Mouse (Mus musculus) frontal cortex, adult (tissue): ENCODE measurements around the gene Tmem18.

Source experiments
- ATAC-seq: cut with Nextera tagmentation; 2 replicates; pipeline ENCODE4 v1.9.2; 2017; ENCODE audit warnings: mild to moderate bottlenecking, moderate library complexity, mixed read lengths; ENCODE audit not compliant: low TSS enrichment

Tmem18 gene

DNA sequence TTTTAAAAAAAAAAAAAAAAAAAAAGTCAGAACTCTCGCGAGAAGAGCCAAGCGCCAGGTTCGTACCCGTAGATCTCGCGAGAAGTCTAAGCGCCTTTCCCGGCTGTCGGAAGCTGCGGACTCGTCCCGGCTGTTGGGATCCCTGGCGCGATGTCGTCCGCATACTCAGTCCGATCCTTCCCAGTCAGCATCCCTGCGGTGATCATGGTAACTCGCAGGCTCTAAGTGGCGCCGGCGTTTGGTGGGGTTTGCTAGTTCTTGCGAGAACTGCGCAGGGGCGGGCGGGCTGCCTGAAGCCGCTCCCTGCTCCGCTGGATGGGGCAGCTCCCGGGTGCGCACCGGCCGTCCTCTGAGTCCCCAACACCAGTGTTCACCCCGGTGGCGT is at the start of gene Tmem18:
Tmem18 (plus strand) TSS at position 71 of the 385 bp plus-strand sequence.
- ATAC-seq = peak; percentile 99

DNA sequence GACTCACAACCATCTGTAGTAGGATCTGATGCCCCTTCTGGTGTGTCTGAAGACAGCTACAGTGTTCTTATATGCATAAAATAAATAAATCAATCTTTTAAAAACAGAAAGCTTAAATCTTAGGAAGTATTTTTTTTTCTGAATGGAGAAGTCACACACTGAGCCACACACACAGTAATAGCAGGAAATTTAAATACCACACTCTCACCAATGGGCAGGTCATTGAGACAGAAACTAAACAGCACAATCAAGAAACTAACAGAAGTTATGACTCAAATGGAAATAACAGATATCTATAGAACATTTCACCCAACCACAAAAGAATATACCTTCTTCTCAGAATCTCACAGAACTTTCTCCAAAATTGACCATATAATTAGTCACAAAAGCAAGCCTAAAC is 26.9 kb upstream of the Tmem18 start:
- no peak for ATAC-seq

DNA sequence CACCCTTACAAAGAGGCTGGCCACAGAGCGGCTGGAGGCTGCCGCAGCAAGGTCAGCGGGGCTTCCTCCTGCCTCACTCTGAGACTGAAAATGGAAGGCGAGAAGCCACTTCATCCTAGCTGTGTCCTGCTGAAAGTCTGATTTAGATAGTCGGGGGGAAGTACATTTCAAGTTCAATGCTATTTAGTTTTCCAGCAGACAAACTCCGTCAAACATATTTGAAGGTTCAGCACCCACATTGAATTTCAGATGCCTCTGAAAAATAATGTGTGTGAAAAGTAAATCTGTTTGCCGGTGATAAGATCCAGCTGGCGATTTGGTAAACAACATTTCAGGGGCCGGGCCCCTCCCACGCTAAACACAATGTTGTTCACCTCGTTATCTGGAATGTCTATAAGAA is 22.8 kb upstream of the Tmem18 start:
- no peak for ATAC-seq

DNA sequence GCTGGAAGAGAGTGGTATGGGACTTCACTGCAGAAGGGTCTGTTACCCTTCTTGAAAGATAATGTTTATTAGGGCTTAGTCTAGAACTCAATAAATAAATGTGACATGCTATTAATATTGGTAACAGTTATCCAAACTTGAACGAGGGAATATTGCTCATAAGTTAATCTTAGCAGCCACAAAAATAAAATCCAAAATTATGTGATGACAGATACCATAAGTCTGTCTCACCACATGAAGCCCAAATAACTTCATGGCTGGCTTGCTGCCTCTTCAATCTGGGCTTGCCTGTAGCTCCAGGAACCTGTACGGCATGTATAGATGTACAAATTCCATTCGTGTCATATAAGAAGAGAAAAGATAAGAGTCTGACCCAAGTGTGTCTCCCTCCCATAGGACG is 12.2 kb upstream of the Tmem18 start:
- no peak for ATAC-seq

DNA sequence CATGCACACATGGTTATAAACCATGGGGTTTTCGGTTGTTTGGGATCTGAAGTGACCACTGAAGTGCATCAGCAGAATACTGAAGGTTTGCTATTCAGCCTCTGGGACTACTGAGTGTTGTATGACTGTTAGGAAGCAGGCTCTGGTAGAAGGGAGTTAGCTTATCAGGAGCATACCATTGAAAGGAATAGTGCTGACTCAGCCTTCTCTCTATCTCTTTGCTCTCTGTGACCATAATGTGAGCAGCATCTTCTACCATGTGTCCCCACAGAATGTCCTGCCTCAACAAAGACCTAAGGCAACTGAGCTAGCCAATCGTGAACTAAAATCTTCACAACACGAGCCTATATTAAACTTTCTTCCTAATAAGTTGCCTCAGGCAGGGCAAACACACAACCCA is 8.3 kb upstream of the Tmem18 start:
- no peak for ATAC-seq

DNA sequence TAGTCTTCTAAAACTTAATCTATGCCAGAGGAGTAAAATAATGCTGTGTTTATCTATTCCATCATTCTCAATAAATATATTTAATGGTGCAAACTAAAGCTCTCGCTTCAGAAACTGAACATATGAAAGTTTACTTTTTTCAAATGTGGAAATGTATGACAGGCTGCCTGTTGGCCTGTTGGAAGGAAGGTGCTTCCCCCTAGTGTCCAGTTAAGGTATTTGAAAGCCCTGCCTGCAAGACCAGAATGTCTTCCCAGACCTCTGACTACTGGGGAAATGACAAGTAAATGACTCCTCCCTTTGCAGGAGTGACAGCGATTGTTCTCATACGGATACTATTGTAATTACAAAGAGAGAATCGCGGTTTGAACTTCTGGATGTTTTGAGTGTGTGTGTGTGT is 6.2 kb upstream of the Tmem18 start:
- ATAC-seq = peak; percentile 82

DNA sequence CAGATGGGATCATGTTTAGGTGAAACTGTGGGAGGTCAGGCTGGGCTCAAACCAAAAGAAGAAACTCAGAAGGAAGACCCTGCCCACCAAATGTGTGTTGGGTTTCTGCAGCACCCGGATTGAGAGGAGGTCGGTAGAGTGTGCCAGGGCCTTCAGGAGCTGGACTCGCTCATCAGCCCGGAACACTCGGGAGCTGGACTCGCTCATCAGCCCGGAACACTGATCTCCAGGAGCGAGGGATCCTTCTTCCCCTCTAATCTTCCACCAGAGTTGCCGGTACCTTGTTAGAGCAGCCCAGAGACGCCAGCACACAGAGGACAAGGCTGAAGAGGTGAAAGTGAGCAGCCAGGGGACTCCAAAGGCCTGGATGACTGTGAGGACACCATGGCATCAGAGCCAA is 2.9 kb upstream of the Tmem18 start:
- no peak for ATAC-seq

DNA sequence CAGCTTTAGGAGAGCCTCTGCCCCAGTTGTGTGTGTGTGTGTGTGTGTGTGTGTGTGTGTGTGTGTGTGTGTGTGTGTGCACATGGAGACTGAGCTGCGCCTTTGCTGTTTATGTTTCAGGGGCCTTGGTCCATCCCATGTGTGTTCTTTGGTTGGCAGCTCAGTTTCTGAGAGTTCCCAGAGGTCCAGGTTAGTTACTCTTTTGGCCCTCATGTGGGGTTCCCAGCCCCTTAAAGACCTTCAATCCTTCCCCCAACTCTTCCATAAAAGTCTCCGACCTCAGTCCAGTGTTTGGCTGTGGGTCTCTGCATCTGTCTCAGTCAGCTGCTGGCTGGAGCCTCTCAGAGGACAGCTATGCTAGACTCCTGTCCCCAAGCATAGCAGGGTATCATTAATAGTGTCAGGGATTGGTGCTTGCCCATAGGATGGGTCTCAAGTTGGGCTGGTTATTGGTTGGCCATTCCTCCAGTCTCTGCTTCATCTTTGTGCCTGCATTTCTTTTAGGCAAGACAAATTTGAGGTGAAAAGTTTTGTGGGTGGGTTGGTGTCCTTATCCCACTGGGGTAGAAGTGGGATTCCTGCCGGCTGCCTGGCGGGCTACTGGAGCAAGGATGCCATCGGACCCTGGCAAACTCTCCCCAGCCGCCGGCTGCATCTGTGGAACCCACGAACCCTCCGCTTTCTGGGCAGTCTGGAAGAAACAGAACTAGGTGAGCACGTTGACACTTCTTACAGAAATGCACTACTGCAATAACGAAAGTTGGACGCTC is 455 bp upstream of the Tmem18 start:
- ATAC-seq = peak; percentile 40; the same call in 1 of the 2 replicates

DNA sequence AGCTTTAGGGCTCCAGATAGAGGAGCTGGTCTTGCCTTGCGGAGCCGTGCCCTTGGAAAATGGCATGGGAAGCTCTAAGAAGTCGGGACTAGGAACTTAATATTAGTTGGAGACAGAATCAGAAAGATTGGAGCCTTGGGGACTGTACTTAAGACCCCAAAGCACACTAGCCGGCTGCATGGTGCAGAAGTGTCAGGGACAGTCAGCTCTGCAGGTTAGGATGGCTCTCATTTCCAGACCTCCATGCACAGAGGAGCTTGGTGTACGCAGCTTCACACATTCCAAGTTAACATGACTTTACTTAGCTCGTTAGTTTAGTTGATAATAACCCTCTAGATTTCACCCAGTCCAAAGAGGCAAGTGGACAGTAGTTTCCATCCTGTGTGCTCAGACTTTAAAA is 637 bp downstream of the Tmem18 start:
- peak; percentile 33 for ATAC-seq

DNA sequence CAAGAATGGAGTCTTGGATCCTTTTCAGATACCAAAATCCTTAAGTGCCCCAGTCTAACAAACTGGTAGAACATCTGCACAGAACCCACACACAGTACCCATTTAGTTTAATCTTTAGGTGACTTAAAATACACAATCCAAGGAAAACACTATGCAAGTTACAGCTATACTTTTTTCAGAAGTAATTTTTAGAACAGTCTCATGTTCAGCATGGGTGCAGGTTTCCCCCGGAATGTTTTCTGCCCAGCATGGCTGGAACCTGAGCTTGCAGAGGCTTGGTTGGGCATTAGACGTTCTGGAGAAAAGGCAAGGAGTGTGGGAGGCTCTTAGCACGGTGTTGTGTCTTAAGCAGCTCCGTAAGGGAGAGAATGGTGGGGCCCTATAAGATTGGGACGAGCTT is 7.6 kb downstream of the Tmem18 start:
- ATAC-seq = peak; percentile 56

DNA sequence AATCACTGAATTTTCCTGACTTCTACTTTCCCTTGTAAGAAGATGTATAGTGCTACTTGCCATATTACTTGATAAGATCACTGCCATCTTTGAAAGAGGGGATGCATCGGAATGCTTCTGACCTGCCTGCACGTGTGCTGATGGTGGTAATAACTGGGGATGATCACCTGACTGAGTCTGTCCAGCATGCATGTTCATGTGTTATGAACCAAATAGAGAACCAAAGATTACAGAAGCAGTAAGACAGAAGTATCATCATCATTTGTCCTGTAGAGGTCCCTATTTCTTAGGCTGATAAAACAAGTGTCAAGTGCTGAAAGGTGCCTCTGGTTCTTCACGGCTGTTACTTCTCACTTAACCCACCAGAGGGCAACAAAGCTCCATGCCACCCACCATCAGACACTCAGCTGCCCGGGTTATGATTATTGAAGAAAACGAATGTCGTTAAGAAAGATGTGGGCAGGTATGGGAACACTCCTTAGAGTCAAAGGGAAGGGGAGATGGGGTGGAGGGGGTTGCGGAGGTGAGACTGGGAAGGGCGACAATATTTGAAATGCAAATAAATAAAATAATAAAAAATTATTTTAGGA is 12.7 kb downstream of the Tmem18 start:
- peak; percentile 90 for ATAC-seq

DNA sequence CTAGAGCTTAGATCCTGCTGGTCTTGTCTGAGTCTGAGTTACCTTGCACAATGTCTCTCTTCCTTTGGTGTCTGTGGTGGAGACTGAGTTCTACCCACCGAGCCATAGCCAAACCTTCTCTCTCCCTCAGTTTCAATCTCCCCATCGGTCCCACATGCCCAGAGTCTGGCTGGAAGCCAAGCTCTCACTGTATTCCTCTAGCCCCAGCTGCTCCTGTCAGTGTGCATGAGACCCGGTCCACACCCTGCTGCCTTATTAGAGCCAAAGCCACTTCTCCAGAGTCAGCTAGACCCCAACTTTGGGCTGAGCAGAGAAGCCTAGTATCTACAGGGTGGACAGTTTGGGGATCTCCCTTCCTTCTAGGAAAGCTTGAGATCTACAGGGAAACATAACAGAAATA is 14.7 kb downstream of the Tmem18 start:
- no peak for ATAC-seq

DNA sequence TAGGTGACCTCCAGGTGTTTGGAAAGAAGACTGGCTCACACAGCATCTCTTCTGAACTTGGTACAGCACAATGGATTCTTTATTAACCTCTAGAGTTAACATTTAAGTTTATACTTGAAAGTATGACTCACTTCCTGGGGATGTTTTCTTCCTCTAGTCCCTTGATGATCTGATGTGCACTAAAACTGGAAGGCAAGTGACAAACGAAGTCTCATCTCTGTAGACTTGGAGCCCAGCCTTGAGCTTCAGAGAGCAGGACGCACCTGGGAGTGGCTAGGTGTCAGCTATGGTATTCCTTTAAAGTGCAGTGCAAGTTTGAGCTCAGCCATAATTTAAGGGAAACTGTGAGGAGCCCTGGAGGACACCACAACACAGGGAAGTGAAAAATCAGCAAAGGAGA is 15.2 kb downstream of the Tmem18 start:
- ATAC-seq = no peak

DNA sequence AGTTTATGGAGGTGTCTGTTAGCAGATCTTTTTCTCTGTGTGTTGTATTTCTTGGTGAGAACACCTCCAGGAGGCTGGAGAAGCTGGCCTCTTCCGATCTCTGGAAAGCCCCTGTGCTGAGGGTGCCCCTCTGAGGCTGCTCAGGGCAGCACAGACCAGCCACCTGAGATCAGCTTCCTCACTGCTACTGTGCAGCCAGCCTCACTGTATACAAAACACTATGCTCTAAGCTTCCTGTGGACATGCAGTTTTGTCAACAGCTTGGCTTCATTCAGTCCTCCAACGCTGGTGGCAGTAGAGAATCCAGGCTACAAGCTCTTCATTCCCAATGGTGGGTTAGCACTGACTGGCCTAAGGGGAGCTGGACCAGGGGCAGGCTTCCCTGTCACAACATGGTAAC is 15.8 kb downstream of the Tmem18 start:
- ATAC-seq = no peak

DNA sequence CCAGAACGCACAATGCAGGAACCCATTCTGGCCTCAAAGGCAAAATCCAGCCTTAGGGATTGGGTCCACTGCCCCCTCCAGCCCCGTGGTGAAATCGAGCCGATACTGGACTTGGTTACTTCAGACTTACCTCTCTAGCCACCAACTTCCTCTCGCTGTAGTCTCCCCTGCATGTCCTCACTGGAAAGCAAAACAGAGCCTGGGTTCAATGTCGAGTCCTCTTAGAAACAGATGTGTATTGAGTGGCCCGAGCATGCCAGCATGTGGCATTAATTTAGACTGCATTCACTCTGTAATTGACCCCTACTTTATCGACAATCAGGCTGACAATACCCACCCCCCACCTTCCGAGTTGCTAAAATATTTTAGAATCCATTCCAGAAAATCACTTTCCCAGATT is 19.8 kb downstream of the Tmem18 start:
- no peak for ATAC-seq

DNA sequence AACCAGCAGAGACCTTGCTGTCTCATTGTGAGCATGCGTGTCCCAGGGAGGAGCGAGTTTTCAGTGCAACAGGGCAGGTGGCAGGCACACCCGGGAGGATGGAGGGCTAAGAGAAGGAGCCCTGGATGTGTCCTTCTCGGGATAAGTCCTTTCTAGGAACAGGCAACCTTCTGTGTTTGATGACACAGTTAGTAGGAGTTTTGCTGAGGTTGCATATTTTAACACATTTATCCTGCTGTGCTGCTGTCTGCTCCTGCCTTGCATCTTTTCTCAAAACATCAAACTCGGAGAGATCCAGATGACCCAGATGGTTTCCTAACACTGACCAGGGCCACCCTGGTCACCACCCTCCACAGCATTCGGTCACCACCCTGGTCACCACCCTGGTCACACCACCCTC is 20.6 kb downstream of the Tmem18 start:
- ATAC-seq = no peak

DNA sequence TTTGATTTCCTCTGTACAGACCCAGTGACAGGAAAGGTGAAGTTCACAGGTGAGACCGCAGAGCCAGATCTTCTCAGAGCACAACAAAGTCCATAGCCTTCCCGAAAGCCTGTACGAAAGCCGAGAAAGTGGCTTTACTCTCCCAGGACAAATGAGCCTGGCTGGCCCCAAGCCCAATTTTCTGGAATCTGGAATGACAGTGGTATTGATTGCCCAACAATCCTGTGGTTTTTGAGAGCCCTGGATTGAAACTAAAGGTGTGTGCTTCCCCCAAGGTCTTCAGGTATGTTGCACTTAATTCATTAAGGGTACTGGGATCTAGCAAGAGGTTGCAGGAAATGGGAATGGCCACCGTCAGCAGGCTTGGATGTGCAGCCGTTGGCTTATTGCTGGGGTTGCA is 21.7 kb downstream of the Tmem18 start:
- ATAC-seq = no peak

DNA sequence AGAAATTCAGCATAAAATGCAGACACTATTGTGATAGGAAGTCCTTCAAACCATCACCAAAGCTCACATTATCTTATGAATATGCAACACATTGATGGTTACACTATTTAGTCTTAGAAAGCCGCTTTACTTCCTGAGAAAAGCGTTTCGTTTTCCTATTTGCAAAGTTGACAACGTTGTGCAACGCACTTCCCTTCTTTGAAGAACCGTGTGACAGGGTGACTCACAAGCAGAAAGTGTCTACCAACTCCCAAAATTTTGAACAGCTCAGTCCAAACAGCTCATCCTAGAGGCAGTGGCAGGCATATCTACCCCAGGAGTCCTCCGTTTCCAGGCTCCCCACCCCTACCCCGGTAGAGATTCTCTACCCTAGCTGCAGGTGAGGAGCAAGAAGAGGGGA is 22.5 kb downstream of the Tmem18 start:
- no peak for ATAC-seq

DNA sequence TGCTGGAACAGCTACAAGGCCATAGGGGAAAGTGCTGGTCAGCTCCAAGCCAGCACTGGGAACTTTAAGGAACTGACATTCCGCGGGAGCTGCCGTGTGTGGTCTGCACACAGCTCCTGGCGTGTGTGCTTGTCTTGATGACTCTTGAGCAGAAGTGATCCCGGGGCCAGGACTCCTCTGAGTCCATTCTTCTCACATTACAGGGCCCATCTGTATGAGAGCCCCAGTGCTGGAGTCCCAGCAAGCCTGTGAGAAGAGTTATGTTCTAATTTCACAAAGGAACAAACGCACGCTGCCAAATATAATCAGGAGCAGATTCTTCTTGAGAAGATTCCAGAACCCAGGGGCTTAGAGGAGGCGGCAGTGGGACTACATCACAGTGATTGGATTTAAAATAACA is 34.2 kb downstream of the Tmem18 start:
- ATAC-seq = no peak; the same call in 1 of the 2 replicates

DNA sequence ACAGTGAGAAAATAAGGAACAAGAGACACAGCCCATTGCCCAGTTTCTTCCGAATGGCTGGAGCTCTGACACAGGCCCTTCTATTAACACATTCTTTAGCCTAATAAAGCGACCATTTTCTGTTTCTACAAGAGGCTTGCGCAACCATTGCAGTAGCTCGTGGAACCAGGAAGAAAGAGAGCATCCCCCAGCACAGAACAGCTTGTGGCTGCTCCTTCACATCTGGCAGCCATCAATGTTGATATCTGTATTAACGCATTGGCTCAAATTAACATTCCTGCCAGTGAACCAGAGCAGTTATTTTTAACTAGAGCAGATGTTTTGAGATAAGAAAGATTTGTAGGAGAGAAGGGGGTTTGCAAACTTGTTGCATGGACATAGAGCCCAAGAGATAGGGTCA is 44.2 kb downstream of the Tmem18 start:
- ATAC-seq = no peak

DNA sequence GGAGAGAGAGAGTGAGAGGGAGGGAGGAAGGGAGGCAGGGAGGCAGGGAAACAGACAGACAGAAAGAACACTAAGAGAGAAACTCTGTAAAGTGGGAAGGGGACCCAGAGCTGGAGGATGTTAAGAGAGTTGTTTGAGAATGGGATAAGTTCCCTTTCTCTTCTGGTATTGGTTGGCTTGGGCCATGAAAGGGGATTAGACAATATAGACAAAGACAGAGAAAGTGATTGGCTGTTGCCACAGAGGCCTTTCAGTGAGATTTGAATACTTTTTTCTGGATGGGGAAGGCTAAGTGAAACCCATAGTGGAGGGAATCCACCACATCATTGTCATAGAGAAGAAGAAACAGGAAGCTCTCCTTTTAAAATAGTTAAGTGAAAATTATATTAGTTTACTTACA is 50.3 kb downstream of the Tmem18 start:
- ATAC-seq = no peak
